Mouse (Mus musculus) adrenal gland, postnatal 0 days (tissue): Measurements from ENCODE around the gene Zswim7. TPM values are rescaled to one million over a fixed set of nuclear protein-coding genes. Genes with fewer than 3 reads are reported as not detected.

Source experiments
- polyA plus RNA-seq: library from polyadenylated mRNA; unstranded; fragments of >200 nt; fragmentation: Nextera tagmentation; extraction: Ambion mirVana; gene quantifications from 2 replicates; pipeline ENCODE4 v1.2.1, GENCODE M21; 2015

The Zswim7 gene
- 68.3 and 75.3 TPM in 2 replicates for polyA plus RNA-seq

GRCm38 (mm10) chr11:62280675-62281600 is at the start of gene Zswim7, which contains the start of gene Ttc19:
Gene Zswim7 (minus strand): TSS chr11:62281375.
Gene Ttc19 (plus strand): TSS chr11:62281473.

GRCm38 (mm10) chr11:62248401-62249244 is 32.6 kb downstream of the Zswim7 start, which contains the start of gene Adora2b:
Gene Adora2b (plus strand): TSS chr11:62248984.

Other genes with a start within 250 kb of the Zswim7 start
- 2.4 and 4.2 TPM in 2 replicates for gene Adora2b, start 32.4 kb downstream of the Zswim7 start, polyA plus RNA-seq
- 19.0 and 21.5 TPM in 2 replicates for gene Ttc19, start 98 bp upstream of the Zswim7 start, polyA plus RNA-seq
- 4.5 and 7.2 TPM in 2 replicates for gene Pigl, start 177.1 kb upstream of the Zswim7 start, polyA plus RNA-seq
- gene Ncor1, start 177.2 kb upstream of the Zswim7 start, polyA plus RNA-seq, result 81.6 and 119 TPM in 2 replicates